In genomic region chr9:63881261-63881563, GRCm38 (mm10) we compare ENCODE assay signal across 10 mouse cellular contexts.
DNase-seq lines count a peak whose midpoint lies in the region; ATAC-seq lines count a peak whose summit lies in the region.
"Had no signal": no experiment of that assay in that cellular context is flagged by ENCODE, and none has a peak within 500 bp of the region (broad histone marks: within the 10 kb centered on the region; RNA-seq: fewer than 3 reads in every experiment).

No protein-coding gene starts in this region.

- H3K4me3 ChIP-seq in lung, embryonic 15.5 days: no peak overlapping the region
- no peak overlapping the region for H3K4me3 ChIP-seq in hindbrain, embryonic 12.5 days
- no peak overlapping the region for H3K4me3 ChIP-seq in midbrain, embryonic 16.5 days (ENCODE audit: low read depth, low read length)

- no peaks in the 10 kb centered on the region for H3K36me3 ChIP-seq in lung, embryonic 15.5 days
- no peaks in the 10 kb centered on the region for H3K36me3 ChIP-seq in hindbrain, embryonic 12.5 days
- H3K36me3 ChIP-seq in midbrain, embryonic 16.5 days (ENCODE audit: control insufficient read depth, insufficient read depth, low read length): no peaks in the 10 kb centered on the region
- H3K36me3 ChIP-seq: stomach, embryonic 15.5 days had no signal

- no peaks in the 10 kb centered on the region for H3K9me3 ChIP-seq in lung, embryonic 15.5 days
- no peaks in the 10 kb centered on the region for H3K9me3 ChIP-seq in hindbrain, embryonic 12.5 days (replicated peaks)
- no peaks in the 10 kb centered on the region for H3K9me3 ChIP-seq in midbrain, embryonic 16.5 days (replicated peaks; ENCODE audit: control insufficient read depth, low read length, poor library complexity, severe bottlenecking)
- H3K9me3 ChIP-seq: stomach, embryonic 15.5 days had no signal

- 65% methylated on average over 4 of the region's 4 CpGs for WGBS in lung, embryonic 15.5 days
- 55% methylated on average over 4 of the region's 4 CpGs for WGBS in hindbrain, embryonic 12.5 days
- WGBS in midbrain, embryonic 16.5 days: 51% methylated on average over 4 of the region's 4 CpGs

- no peak overlapping the region for H3K9ac ChIP-seq in lung, embryonic 15.5 days
- H3K9ac ChIP-seq in hindbrain, embryonic 12.5 days: no peak overlapping the region
- no peak overlapping the region for H3K9ac ChIP-seq in midbrain, embryonic 16.5 days (ENCODE audit: low read depth, low read length)
- H3K9ac ChIP-seq: stomach, embryonic 15.5 days had no signal

- H3K27me3 ChIP-seq in lung, embryonic 15.5 days: no peaks in the 10 kb centered on the region
- H3K27me3 ChIP-seq in hindbrain, embryonic 12.5 days: peaks cover 27% of the 10 kb centered on the region
- no peaks in the 10 kb centered on the region for H3K27me3 ChIP-seq in midbrain, embryonic 16.5 days (ENCODE audit: control insufficient read depth, insufficient read depth, low read depth, low read length)
- H3K27me3 ChIP-seq: stomach, embryonic 15.5 days had no signal

- DNase-seq in embryo, embryonic 10.5 days (ENCODE audit: low spot score): peak; percentile 49
- no peak for DNase-seq in embryo, embryonic 9.5 days (ENCODE audit: extremely low spot score)
- no peak for DNase-seq in lung, postnatal 25 days (ENCODE audit: low spot score)
- no peak for DNase-seq in frontal cortex, postnatal 14 days (ENCODE audit: low spot score in 2 of 2)
- DNase-seq in cerebellum, adult 18-20 months: no peak
- DNase-seq: heart, postnatal 14 days had no signal

- H3K4me2 ChIP-seq in lung, embryonic 15.5 days: peak overlapping the region; percentile 47; the same call in 1 of the 2 replicates
- H3K4me2 ChIP-seq in hindbrain, embryonic 12.5 days (replicated peaks): peak overlapping the region; percentile 45
- peak overlapping the region; percentile 55 for H3K4me2 ChIP-seq in midbrain, embryonic 16.5 days (ENCODE audit: low read length)

- peaks cover 22% of the 10 kb centered on the region; the same call in 1 of the 2 replicates for H3K4me1 ChIP-seq in lung, embryonic 15.5 days
- peaks cover 39% of the 10 kb centered on the region for H3K4me1 ChIP-seq in hindbrain, embryonic 12.5 days
- H3K4me1 ChIP-seq in midbrain, embryonic 16.5 days (ENCODE audit: control insufficient read depth, insufficient read depth, low read length): peaks cover 18% of the 10 kb centered on the region

- no peak for ATAC-seq in lung, embryonic 15.5 days (ENCODE audit: borderline replicate concordance, extremely low read depth, low FRiP score, low TSS enrichment)
- ATAC-seq in hindbrain, embryonic 12.5 days (ENCODE audit: low FRiP score): peak; percentile 22
- ATAC-seq in midbrain, embryonic 16.5 days: no peak

- no peak overlapping the region for H3K27ac ChIP-seq in lung, embryonic 15.5 days
- H3K27ac ChIP-seq in hindbrain, embryonic 12.5 days: peak overlapping the region; percentile 69
- H3K27ac ChIP-seq in midbrain, embryonic 16.5 days (ENCODE audit: low read length): 0 out of 2 replicates have a peak overlapping the region, but pooled peaks have one; percentile 13
- H3K27ac ChIP-seq: stomach, embryonic 15.5 days had no signal
